Mouse (Mus musculus): ENCODE results near the gene Elane. TPM values are rescaled to one million over a fixed set of nuclear protein-coding genes. Genes with fewer than 3 reads are reported as not detected.

Elane gene
- polyA plus RNA-seq, 1 experiment from 2014 or later, result not detected

GRCm38 (mm10) chr10:79897316-79898245 lies 11.5 kb downstream of the Elane start:
- 44% methylated on average over 20 of the region's 20 CpGs for WGBS
- no peak overlapping the region for H3K27ac ChIP-seq (ENCODE audit: low read depth, low read length)
- no peak overlapping the region for H3K4me3 ChIP-seq (ENCODE audit: low read length)
- peak overlapping the region; percentile 18; the same call in 1 of the 2 replicates for H3K9ac ChIP-seq (ENCODE audit: low read depth, low read length)
- H3K4me2 ChIP-seq (replicated peaks; ENCODE audit: low read depth, low read length), result no peak overlapping the region
- H3K4me1 ChIP-seq (ENCODE audit: control insufficient read depth, insufficient read depth, low read length), result peaks cover 3% of the 10 kb centered on the region; the same call in 1 of the 2 replicates
- peaks cover 51% of the 10 kb centered on the region for H3K36me3 ChIP-seq (ENCODE audit: control insufficient read depth, insufficient read depth, low read length)
- ATAC-seq (ENCODE audit: low FRiP score, low TSS enrichment), result peak; percentile 61; the same call in 1 of the 2 replicates
- H3K9me3 ChIP-seq (ENCODE audit: control insufficient read depth, low read length), result no peaks in the 10 kb centered on the region
- no peaks in the 10 kb centered on the region for H3K27me3 ChIP-seq (ENCODE audit: control insufficient read depth, insufficient read depth, low read length)

- WGBS, result 47% methylated on average over 2 of the region's 2 CpGs
- H3K4me2 ChIP-seq (replicated peaks; ENCODE audit: low read depth, low read length), result no peak overlapping the region
- no peak overlapping the region for H3K27ac ChIP-seq (ENCODE audit: low read depth, low read length)
- peaks cover 3% of the 10 kb centered on the region; the same call in 1 of the 2 replicates for H3K4me1 ChIP-seq (ENCODE audit: control insufficient read depth, insufficient read depth, low read length)
- H3K4me3 ChIP-seq (ENCODE audit: low read length), result no peak overlapping the region
- H3K9me3 ChIP-seq (ENCODE audit: control insufficient read depth, low read length), result no peaks in the 10 kb centered on the region
- H3K36me3 ChIP-seq (ENCODE audit: control insufficient read depth, insufficient read depth, low read length), result peaks cover 67% of the 10 kb centered on the region
- no peak overlapping the region for H3K9ac ChIP-seq (ENCODE audit: low read depth, low read length)
- ATAC-seq (ENCODE audit: low FRiP score, low TSS enrichment), result no peak
- H3K27me3 ChIP-seq (ENCODE audit: control insufficient read depth, insufficient read depth, low read length), result no peaks in the 10 kb centered on the region
These were observed 14.9 kb downstream of the Elane start for GRCm38 (mm10) chr10:79900951-79901410.

- no peak overlapping the region for H3K9ac ChIP-seq (ENCODE audit: low read depth, low read length)
- peaks cover 58% of the 10 kb centered on the region for H3K36me3 ChIP-seq (ENCODE audit: control insufficient read depth, insufficient read depth, low read length)
- no peaks in the 10 kb centered on the region for H3K9me3 ChIP-seq (ENCODE audit: control insufficient read depth, low read length)
- no peak overlapping the region for H3K4me3 ChIP-seq (ENCODE audit: low read length)
- H3K27ac ChIP-seq (ENCODE audit: low read depth, low read length), result no peak overlapping the region
- ATAC-seq (ENCODE audit: low FRiP score, low TSS enrichment), result no peak
- no peak overlapping the region for H3K4me2 ChIP-seq (replicated peaks; ENCODE audit: low read depth, low read length)
- no peaks in the 10 kb centered on the region for H3K27me3 ChIP-seq (ENCODE audit: control insufficient read depth, insufficient read depth, low read length)
- no peaks in the 10 kb centered on the region for H3K4me1 ChIP-seq (ENCODE audit: control insufficient read depth, insufficient read depth, low read length)
- WGBS, result 92% methylated on average over 9 of the region's 9 CpGs
These were observed 20.7 kb downstream of the Elane start for GRCm38 (mm10) chr10:79906712-79907111.

- Histone ChIP-seq H3K27ac (ENCODE audit: low read depth, low read length) (no peak overlapping the region), H3K36me3 (ENCODE audit: control insufficient read depth, insufficient read depth, low read length) (peaks cover 57% of the 10 kb centered on the region), H3K9me3 (ENCODE audit: control insufficient read depth, low read length) (no peaks in the 10 kb centered on the region), H3K9ac (ENCODE audit: low read depth, low read length) (no peak overlapping the region), H3K4me1 (ENCODE audit: control insufficient read depth, insufficient read depth, low read length) (no peaks in the 10 kb centered on the region), H3K4me2 (replicated peaks; ENCODE audit: low read depth, low read length) (peak overlapping the region; percentile 36; the same call in 1 of the 2 replicates), H3K27me3 (ENCODE audit: control insufficient read depth, insufficient read depth, low read length) (no peaks in the 10 kb centered on the region), H3K4me3 (ENCODE audit: low read length) (no peak overlapping the region)
- 87% methylated on average over 10 of the region's 10 CpGs for WGBS
- no peak for ATAC-seq (ENCODE audit: low FRiP score, low TSS enrichment)
These were observed 21.4 kb downstream of the Elane start for GRCm38 (mm10) chr10:79907415-79907814.

- Histone ChIP-seq H3K27ac (ENCODE audit: low read depth, low read length) (peak within 1 kb of the TSS; percentile 97), H3K4me2 (replicated peaks; ENCODE audit: low read depth, low read length) (peak within 1 kb of the TSS; percentile 36), H3K4me3 (ENCODE audit: low read length) (peak within 1 kb of the TSS; percentile 75), H3K36me3 (ENCODE audit: control insufficient read depth, insufficient read depth, low read length) (peaks cover 53% of the 10 kb centered on the region), H3K4me1 (ENCODE audit: control insufficient read depth, insufficient read depth, low read length) (no peaks in the 10 kb centered on the region), H3K9ac (ENCODE audit: low read depth, low read length) (peak within 1 kb of the TSS; percentile 89), H3K9me3 (ENCODE audit: control insufficient read depth, low read length) (no peaks in the 10 kb centered on the region), H3K27me3 (ENCODE audit: control insufficient read depth, insufficient read depth, low read length) (no peaks in the 10 kb centered on the region)
- peak; percentile 96 for ATAC-seq (ENCODE audit: low FRiP score, low TSS enrichment)
- WGBS, result 1% methylated on average over 52 of the region's 52 CpGs
These were observed 22.4 kb downstream of the Elane start, which contains the start of gene Med16 for GRCm38 (mm10) chr10:79908167-79909091. Gene Med16, minus strand, starts transcription at chr10:79908923.

- Histone ChIP-seq H3K36me3 (ENCODE audit: control insufficient read depth, insufficient read depth, low read length) (peaks cover 47% of the 10 kb centered on the region), H3K9me3 (ENCODE audit: control insufficient read depth, low read length) (no peaks in the 10 kb centered on the region), H3K4me1 (ENCODE audit: control insufficient read depth, insufficient read depth, low read length) (0 out of 2 replicates have a peak, but pooled peaks cover 3% of the 10 kb centered on the region), H3K4me2 (replicated peaks; ENCODE audit: low read depth, low read length) (peak overlapping the region; percentile 31), H3K27ac (ENCODE audit: low read depth, low read length) (peak overlapping the region; percentile 6; the same call in 1 of the 2 replicates), H3K27me3 (ENCODE audit: control insufficient read depth, insufficient read depth, low read length) (no peaks in the 10 kb centered on the region), H3K4me3 (ENCODE audit: low read length) (peak overlapping the region; percentile 75), H3K9ac (ENCODE audit: low read depth, low read length) (no peak overlapping the region; the same call in 1 of the 2 replicates)
- 23% methylated on average over 14 of the region's 14 CpGs for WGBS
- ATAC-seq (ENCODE audit: low FRiP score, low TSS enrichment), result peak; percentile 46; the same call in 1 of the 2 replicates
These were observed 23.3 kb downstream of the Elane start for GRCm38 (mm10) chr10:79909092-79909922.

GRCm38 (mm10) chr10:79910556-79910955 lies 24.5 kb downstream of the Elane start, which contains the start of gene Gm26602:
Gene Gm26602, plus strand, starts transcription at chr10:79910856.
- Histone ChIP-seq H3K27me3 (ENCODE audit: control insufficient read depth, insufficient read depth, low read length) (no peaks in the 10 kb centered on the region), H3K4me1 (ENCODE audit: control insufficient read depth, insufficient read depth, low read length) (0 out of 2 replicates have a peak, but pooled peaks cover 5% of the 10 kb centered on the region), H3K27ac (ENCODE audit: low read depth, low read length) (peak within 1 kb of the TSS; percentile 6; the same call in 1 of the 2 replicates), H3K4me2 (replicated peaks; ENCODE audit: low read depth, low read length) (no peak within 1 kb of the TSS), H3K9me3 (ENCODE audit: control insufficient read depth, low read length) (no peaks in the 10 kb centered on the region), H3K36me3 (ENCODE audit: control insufficient read depth, insufficient read depth, low read length) (peaks cover 36% of the 10 kb centered on the region), H3K4me3 (ENCODE audit: low read length) (no peak within 1 kb of the TSS), H3K9ac (ENCODE audit: low read depth, low read length) (no peak within 1 kb of the TSS)
- 92% methylated on average over 4 of the region's 4 CpGs for WGBS
- no peak for ATAC-seq (ENCODE audit: low FRiP score, low TSS enrichment)

- H3K27ac ChIP-seq (ENCODE audit: low read depth, low read length), result no peak overlapping the region
- H3K9ac ChIP-seq (ENCODE audit: low read depth, low read length), result no peak overlapping the region
- H3K9me3 ChIP-seq (ENCODE audit: control insufficient read depth, low read length), result no peaks in the 10 kb centered on the region
- no peak for ATAC-seq (ENCODE audit: low FRiP score, low TSS enrichment)
- H3K4me1 ChIP-seq (ENCODE audit: control insufficient read depth, insufficient read depth, low read length), result peaks cover 5% of the 10 kb centered on the region; the same call in 1 of the 2 replicates
- no peak overlapping the region for H3K4me2 ChIP-seq (replicated peaks; ENCODE audit: low read depth, low read length)
- H3K27me3 ChIP-seq (ENCODE audit: control insufficient read depth, insufficient read depth, low read length), result no peaks in the 10 kb centered on the region; the same call in 1 of the 2 replicates
- WGBS, result 69% methylated on average over 20 of the region's 20 CpGs
- peaks cover 24% of the 10 kb centered on the region for H3K36me3 ChIP-seq (ENCODE audit: control insufficient read depth, insufficient read depth, low read length)
- H3K4me3 ChIP-seq (ENCODE audit: low read length), result no peak overlapping the region
These were observed 26.4 kb downstream of the Elane start for GRCm38 (mm10) chr10:79912412-79912811.

Data from kidney, embryonic 14.5 days (tissue).